Mouse (Mus musculus) mouse embryonic stem cell (cell line): ENCODE measurements around the gene Prkrip1.
"Not testable (repeated sequence)": the region's sequence is repeated elsewhere in the genome, so short reads cannot be mapped to it uniquely, and the experiment has no call there.

Experiments used
- in situ Hi-C, 2 experiments: fragments of 300-500 bp; cut with MboI; formaldehyde crosslinking; loops; 1 replicate in 1 of 2; 3 replicates in 1 of 2; pipeline ENCODE4 v1.14.3; 2019 to 2020; ENCODE audit warnings: low sequenced_read_pairs in 2 of 2, low pct_unique_long_range_greater_than_20kb in 1 of 2, mixed read lengths in 1 of 2; ENCODE audit not compliant: unreplicated experiment in 1 of 2

The Prkrip1 gene

GRCm38 (mm10) chr5:136170512-136171362 lies 28.0 kb downstream of the Prkrip1 start, which contains the start of gene Orai2:
Gene Orai2, minus strand, starts transcription at chr5:136170713.
- in situ Hi-C loops: no loop called here

GRCm38 (mm10) chr5:136169626-136170511 lies 28.9 kb downstream of the Prkrip1 start:
- in situ Hi-C loops: no loop called here

- in situ Hi-C loops: no loop called here
Observed at GRCm38 (mm10) chr5:136168071-136168470, 30.7 kb downstream of the Prkrip1 start.

- in situ Hi-C loops: no loop called here
Observed at GRCm38 (mm10) chr5:136167296-136167695, 31.5 kb downstream of the Prkrip1 start.

- in situ Hi-C loops: no loop called here
Observed at GRCm38 (mm10) chr5:136165246-136165645, 33.5 kb downstream of the Prkrip1 start.

- in situ Hi-C loops: no loop called here
Observed at GRCm38 (mm10) chr5:136163807-136164474, 34.8 kb downstream of the Prkrip1 start.

GRCm38 (mm10) chr5:136160084-136160483 lies 38.7 kb downstream of the Prkrip1 start:
- in situ Hi-C loops: not testable (repeated sequence)

- in situ Hi-C loops: no loop called here
Observed at GRCm38 (mm10) chr5:136155399-136155798, 43.4 kb downstream of the Prkrip1 start.

- in situ Hi-C loops: no loop called here
Observed at GRCm38 (mm10) chr5:136152365-136152764, 46.4 kb downstream of the Prkrip1 start.

- in situ Hi-C loops: not testable (repeated sequence)
Observed at GRCm38 (mm10) chr5:136149134-136149576, 49.6 kb downstream of the Prkrip1 start.

GRCm38 (mm10) chr5:136147704-136148103 lies 51.1 kb downstream of the Prkrip1 start:
- in situ Hi-C loops: no loop called here

- in situ Hi-C loops: no loop called here
Observed at GRCm38 (mm10) chr5:136146936-136147335, 51.8 kb downstream of the Prkrip1 start.

- in situ Hi-C loops: no loop called here
Observed at GRCm38 (mm10) chr5:136144606-136145430, 53.9 kb downstream of the Prkrip1 start.

GRCm38 (mm10) chr5:136143161-136143755 lies 55.5 kb downstream of the Prkrip1 start:
- in situ Hi-C loops: no loop called here

- in situ Hi-C loops: no loop called here
Observed at GRCm38 (mm10) chr5:136142746-136143145, 56.0 kb downstream of the Prkrip1 start.

- in situ Hi-C loops: no loop called here
Observed at GRCm38 (mm10) chr5:136140057-136140482, 58.7 kb downstream of the Prkrip1 start.

GRCm38 (mm10) chr5:136139393-136139792 lies 59.4 kb downstream of the Prkrip1 start:
- in situ Hi-C loops: no loop called here
